9 mouse cellular contexts compared by ENCODE assay signal in the genomic region with DNA sequence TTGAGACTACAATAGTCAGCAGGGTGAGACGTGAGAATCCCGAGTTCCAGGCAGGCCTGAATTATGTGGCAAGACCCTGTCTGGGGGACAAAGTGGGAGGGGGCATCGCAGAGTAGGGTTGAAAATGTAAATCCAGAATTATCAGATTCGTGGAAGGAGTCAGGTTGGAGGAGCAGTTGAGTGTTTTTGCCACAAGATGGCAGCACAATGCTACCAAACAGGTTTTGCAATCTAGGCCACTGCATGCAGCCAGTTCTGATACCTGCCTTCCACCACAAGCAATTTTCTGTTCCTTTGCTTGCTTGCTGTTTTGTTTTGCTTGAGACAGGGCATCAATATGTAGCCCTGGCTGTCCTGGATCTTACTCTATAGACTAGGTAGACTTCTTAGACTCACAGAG. TPM values are rescaled to one million over a fixed set of nuclear protein-coding genes. Genes with fewer than 3 reads are reported as not detected.
DNase-seq lines count a peak whose midpoint lies in the region; TF ChIP-seq lines count a peak whose summit lies in the region.
"Had no signal": no experiment of that assay in that cellular context is flagged by ENCODE, and none has a peak within 500 bp of the region (broad histone marks: within the 10 kb centered on the region; RNA-seq: fewer than 3 reads in every experiment).

No protein-coding gene starts in this region.

- H3K9me3 ChIP-seq in ES-Bruce4 (replicated peaks; ENCODE audit: control insufficient read depth, insufficient read depth, low read length, poor library complexity, severe bottlenecking), result no peaks in the 10 kb centered on the region
- H3K9me3 ChIP-seq: heart, embryonic 15.5 days had no signal

- no peak overlapping the region for H3K4me3 ChIP-seq in ES-Bruce4 (ENCODE audit: low read depth, low read length)
- no peak overlapping the region for H3K4me3 ChIP-seq in layer of hippocampus, adult 2 months
- H3K4me3 ChIP-seq: heart, embryonic 15.5 days had no signal

- no peak for TF ChIP-seq EP300 in ES-Bruce4 (IDR thresholded peaks at IDR 0.05; ENCODE audit: insufficient read depth, low read depth, low read length)

- no peaks in the 10 kb centered on the region for H3K4me1 ChIP-seq in ES-Bruce4 (ENCODE audit: control insufficient read depth, insufficient read depth, low read length)

- no peak for TF ChIP-seq POLR2A in ES-Bruce4 (IDR thresholded peaks at IDR 0.05; ENCODE audit: insufficient read depth, low read length)

- no peak overlapping the region for H3K9ac ChIP-seq in ES-Bruce4 (ENCODE audit: low read depth, poor library complexity, severe bottlenecking)
- H3K9ac ChIP-seq: heart, embryonic 15.5 days had no signal

- TF ChIP-seq CTCF in ES-Bruce4 (IDR thresholded peaks at IDR 0.05; ENCODE audit: low read depth, low read length), result peak; percentile 66
- peak; percentile 91 for TF ChIP-seq CTCF in layer of hippocampus, adult 2 months (conservative IDR thresholded peaks at IDR 0.05)

- no peaks in the 10 kb centered on the region for H3K27me3 ChIP-seq in ES-Bruce4 (ENCODE audit: control insufficient read depth, insufficient read depth, low read length, poor library complexity, severe bottlenecking)
- H3K27me3 ChIP-seq: heart, embryonic 15.5 days had no signal

- intact Hi-C loops in heart, postnatal 10 days (cut with DNase I), result loop anchor here (1.0 to 5.0 kb wide), 2 partner anchors 24 to 36 kb away; no protein-coding TSS in a partner anchor

- peak; percentile 65 for DNase-seq in adrenal gland, adult 8-10 months
- peak; percentile 56 for DNase-seq in embryo, embryonic 11.5 days (ENCODE audit: low read depth, low spot score)
- DNase-seq in heart, postnatal 10 days, result peak; percentile 81 to 86
- peak; percentile 62 to 76 for DNase-seq in layer of hippocampus, adult 2 months (ENCODE audit: low spot score in 2 of 2)
- peak; percentile 85 for DNase-seq in lung, postnatal 10 days
- peak; percentile 85 for DNase-seq in retina, postnatal 1 day
- DNase-seq in thymus, postnatal 36 days, result peak; percentile 62 to 66

- 0 out of 2 replicates have a peak, but pooled peaks cover under 1% of the 10 kb centered on the region for H3K36me3 ChIP-seq in ES-Bruce4 (ENCODE audit: control insufficient read depth, insufficient read depth, low read length, poor library complexity, severe bottlenecking)

- no peak overlapping the region; the same call in 1 of the 2 replicates for H3K27ac ChIP-seq in ES-Bruce4 (ENCODE audit: insufficient read depth, low read length)
- peak overlapping the region; percentile 72 for H3K27ac ChIP-seq in layer of hippocampus, adult 2 months
- H3K27ac ChIP-seq: heart, embryonic 15.5 days had no signal

RNA-seq across cellular contexts. Expression of a gene that starts 2.6 kb away (rescaled TPM):
- 21.7 and 21.8 TPM in 2 replicates for polyA plus RNA-seq in ES-Bruce4 (2011; ENCODE audit: insufficient read depth, insufficient read length, low read depth, missing spikeins)
- total RNA-seq in adrenal gland, adult 8-10 months (2022), result 100 to 1,000 TPM in 3 of 4 experiments, 10 to 100 TPM in 1; 65.3 to 235 (median 137) TPM
- 1,000 to 10,000 TPM; 1,192 to 1,277 TPM for total RNA-seq in heart, postnatal 10 days (2021)
- total RNA-seq in layer of hippocampus, adult 2 months (2021), result 1 to 10 TPM; 3.5 to 5.9 TPM

RNA-seq across cellular contexts. Expression of a gene that starts 11.8 kb away (rescaled TPM):
- polyA plus RNA-seq in ES-Bruce4 (2011; ENCODE audit: insufficient read depth, insufficient read length, low read depth, missing spikeins), result 44.4 and 46.2 TPM in 2 replicates
- total RNA-seq in adrenal gland, adult 8-10 months (2022), result 10 to 100 TPM; 46.0 to 55.4 (median 54.0) TPM
- 10 to 100 TPM; 39.0 to 42.5 TPM for total RNA-seq in heart, postnatal 10 days (2021)
- 10 to 100 TPM; 48.9 to 52.0 TPM for total RNA-seq in layer of hippocampus, adult 2 months (2021)

RNA-seq across cellular contexts. Expression of a gene that starts 17.3 kb away (rescaled TPM):
- polyA plus RNA-seq in ES-Bruce4 (2011; ENCODE audit: insufficient read depth, insufficient read length, low read depth, missing spikeins), result 359 and 396 TPM in 2 replicates
- 100 to 1,000 TPM; 562 to 740 (median 679) TPM for total RNA-seq in adrenal gland, adult 8-10 months (2022)
- 100 to 1,000 TPM; 303 to 326 TPM for total RNA-seq in heart, postnatal 10 days (2021)
- total RNA-seq in layer of hippocampus, adult 2 months (2021), result 100 to 1,000 TPM; 213 to 224 TPM

RNA-seq across cellular contexts. Expression of a gene that starts 50.4 kb away (rescaled TPM):
- 58.7 and 65.4 TPM in 2 replicates for polyA plus RNA-seq in ES-Bruce4 (2011; ENCODE audit: insufficient read depth, insufficient read length, low read depth, missing spikeins)
- 10 to 100 TPM; 62.8 to 93.8 (median 72.7) TPM for total RNA-seq in adrenal gland, adult 8-10 months (2022)
- 10 to 100 TPM; 55.5 to 60.7 TPM for total RNA-seq in heart, postnatal 10 days (2021)
- total RNA-seq in layer of hippocampus, adult 2 months (2021), result 10 to 100 TPM; 59.6 to 59.8 TPM

RNA-seq across cellular contexts. Expression of a gene that starts 50.8 kb away (rescaled TPM):
- 86.6 and 90.0 TPM in 2 replicates for polyA plus RNA-seq in ES-Bruce4 (2011; ENCODE audit: insufficient read depth, insufficient read length, low read depth, missing spikeins)
- total RNA-seq in adrenal gland, adult 8-10 months (2022), result 100 to 1,000 TPM; 102 to 119 (median 108) TPM
- total RNA-seq in heart, postnatal 10 days (2021), result 10 to 100 TPM; 68.5 to 76.1 TPM
- 100 to 1,000 TPM; 113 to 116 TPM for total RNA-seq in layer of hippocampus, adult 2 months (2021)

Comparison
In these comparisons a context has a peak if more than half of its experiments do, and no peak if none do; other contexts are left out.
1. RNA of a gene that starts 2.6 kb away (total RNA-seq): 1,192 to 1,277 TPM in heart, postnatal 10 days and 65.3 to 235 TPM in adrenal gland, adult 8-10 months; 3.5 to 5.9 TPM in layer of hippocampus, adult 2 months; every median in the first group is over 4 times any median in the second.
2. Peak in every context shown above with its lines, with median percentiles within 50 percentile points of each other: DNase-seq.